ENCODE assay signal across 8 mouse cellular contexts in the genomic region with DNA sequence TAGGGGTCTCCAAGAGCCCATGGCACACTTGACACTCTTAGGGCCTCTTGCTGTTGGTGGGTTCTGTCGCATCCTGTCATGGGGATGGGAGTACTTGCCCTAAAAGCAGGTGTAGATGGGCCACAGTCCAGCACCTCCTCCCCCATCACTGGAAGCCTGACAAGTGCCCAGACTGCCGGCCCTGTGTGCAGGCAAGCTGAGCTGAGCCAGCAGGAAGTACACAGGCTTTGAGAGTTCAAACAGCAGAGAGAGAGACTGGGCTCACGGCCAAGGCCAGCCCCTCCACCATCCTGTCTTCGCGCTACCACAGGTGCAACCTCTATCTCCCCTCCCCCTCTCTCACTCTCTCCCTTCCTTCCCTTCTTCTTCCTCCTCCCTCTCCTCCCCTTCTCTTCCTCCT. TPM values are rescaled to one million over a fixed set of nuclear protein-coding genes. Genes with fewer than 3 reads are reported as not detected.
DNase-seq lines count a peak whose midpoint lies in the region; ATAC-seq and TF ChIP-seq lines count a peak whose summit lies in the region.

No protein-coding gene starts in this region.

- TF ChIP-seq CTCF in intestine, postnatal 0 days (IDR thresholded peaks at IDR 0.05; ENCODE audit: low read depth) = no peak
- no peak for TF ChIP-seq CTCF in lung, embryonic 14.5 days (IDR thresholded peaks at IDR 0.05; ENCODE audit: low read depth)

- ATAC-seq in forebrain, embryonic 14.5 days = 0 out of 2 replicates have a peak, but pooled peaks have one; percentile 26
- ATAC-seq in forebrain, embryonic 15.5 days (replicated peaks) = no peak
- ATAC-seq in intestine, postnatal 0 days = peak; percentile 64
- peak; percentile 91 for ATAC-seq in lung, embryonic 14.5 days (ENCODE audit: insufficient read depth)
- no peak for ATAC-seq in midbrain, embryonic 15.5 days (replicated peaks)

- H3K4me2 ChIP-seq in forebrain, embryonic 14.5 days (ENCODE audit: low read length) = no peak overlapping the region
- H3K4me2 ChIP-seq in forebrain, embryonic 15.5 days (replicated peaks) = no peak overlapping the region
- H3K4me2 ChIP-seq in intestine, postnatal 0 days (replicated peaks; ENCODE audit: low read depth) = no peak overlapping the region
- H3K4me2 ChIP-seq in lung, embryonic 14.5 days = no peak overlapping the region
- H3K4me2 ChIP-seq in midbrain, embryonic 15.5 days = no peak overlapping the region

- H3K27me3 ChIP-seq in forebrain, embryonic 14.5 days (replicated peaks; ENCODE audit: control insufficient read depth, insufficient read depth, low read length) = no peaks in the 10 kb centered on the region
- no peaks in the 10 kb centered on the region for H3K27me3 ChIP-seq in forebrain, embryonic 15.5 days
- H3K27me3 ChIP-seq in intestine, postnatal 0 days (replicated peaks; ENCODE audit: control insufficient read depth, insufficient read depth, low read length) = no peaks in the 10 kb centered on the region
- H3K27me3 ChIP-seq in lung, embryonic 14.5 days (ENCODE audit: insufficient read depth, low read length) = no peaks in the 10 kb centered on the region
- H3K27me3 ChIP-seq in midbrain, embryonic 15.5 days (replicated peaks) = no peaks in the 10 kb centered on the region

- 32% methylated on average over 5 of the region's 5 CpGs for WGBS in forebrain, embryonic 14.5 days
- WGBS in forebrain, embryonic 15.5 days = 35% methylated on average over 5 of the region's 5 CpGs
- 8% methylated on average over 5 of the region's 5 CpGs for WGBS in intestine, postnatal 0 days
- 9% methylated on average over 5 of the region's 5 CpGs for WGBS in lung, embryonic 14.5 days
- 52% methylated on average over 5 of the region's 5 CpGs for WGBS in midbrain, embryonic 15.5 days

- no peaks in the 10 kb centered on the region for H3K36me3 ChIP-seq in forebrain, embryonic 14.5 days (ENCODE audit: control insufficient read depth, insufficient read depth, low read length)
- no peaks in the 10 kb centered on the region for H3K36me3 ChIP-seq in forebrain, embryonic 15.5 days
- H3K36me3 ChIP-seq in intestine, postnatal 0 days (ENCODE audit: control insufficient read depth, insufficient read depth) = no peaks in the 10 kb centered on the region
- H3K36me3 ChIP-seq in lung, embryonic 14.5 days (ENCODE audit: insufficient read depth) = no peaks in the 10 kb centered on the region
- no peaks in the 10 kb centered on the region for H3K36me3 ChIP-seq in midbrain, embryonic 15.5 days (replicated peaks)

- H3K9me3 ChIP-seq in forebrain, embryonic 14.5 days (replicated peaks; ENCODE audit: control insufficient read depth, low read length) = no peaks in the 10 kb centered on the region
- no peaks in the 10 kb centered on the region for H3K9me3 ChIP-seq in forebrain, embryonic 15.5 days
- H3K9me3 ChIP-seq in intestine, postnatal 0 days (ENCODE audit: control insufficient read depth) = no peaks in the 10 kb centered on the region
- no peaks in the 10 kb centered on the region for H3K9me3 ChIP-seq in lung, embryonic 14.5 days (ENCODE audit: low read depth, low read length)
- no peaks in the 10 kb centered on the region for H3K9me3 ChIP-seq in midbrain, embryonic 15.5 days

- H3K4me1 ChIP-seq in forebrain, embryonic 14.5 days (ENCODE audit: control insufficient read depth, insufficient read depth, low read length) = no peaks in the 10 kb centered on the region
- peaks cover 5% of the 10 kb centered on the region; the same call in 1 of the 2 replicates for H3K4me1 ChIP-seq in forebrain, embryonic 15.5 days
- 0 out of 2 replicates have a peak, but pooled peaks cover 2% of the 10 kb centered on the region for H3K4me1 ChIP-seq in intestine, postnatal 0 days (replicated peaks; ENCODE audit: control insufficient read depth, insufficient read depth, low read length)
- no peaks in the 10 kb centered on the region; the same call in 1 of the 2 replicates for H3K4me1 ChIP-seq in lung, embryonic 14.5 days (ENCODE audit: insufficient read depth)
- H3K4me1 ChIP-seq in midbrain, embryonic 15.5 days = no peaks in the 10 kb centered on the region

- no peak overlapping the region for H3K4me3 ChIP-seq in forebrain, embryonic 14.5 days (ENCODE audit: low read depth, low read length)
- no peak overlapping the region for H3K4me3 ChIP-seq in forebrain, embryonic 15.5 days
- H3K4me3 ChIP-seq in intestine, postnatal 0 days (ENCODE audit: low read depth, low read length) = no peak overlapping the region
- no peak overlapping the region for H3K4me3 ChIP-seq in lung, embryonic 14.5 days (ENCODE audit: low read depth, low read length)
- no peak overlapping the region for H3K4me3 ChIP-seq in midbrain, embryonic 15.5 days

- no peak overlapping the region for H3K27ac ChIP-seq in forebrain, embryonic 14.5 days (ENCODE audit: low read depth, low read length)
- H3K27ac ChIP-seq in forebrain, embryonic 15.5 days (replicated peaks) = no peak overlapping the region
- no peak overlapping the region for H3K27ac ChIP-seq in intestine, postnatal 0 days (ENCODE audit: low read depth, low read length)
- peak overlapping the region; percentile 48 for H3K27ac ChIP-seq in lung, embryonic 14.5 days (ENCODE audit: low read depth)
- no peak overlapping the region for H3K27ac ChIP-seq in midbrain, embryonic 15.5 days

- H3K9ac ChIP-seq in forebrain, embryonic 14.5 days (ENCODE audit: low read length) = no peak overlapping the region
- no peak overlapping the region for H3K9ac ChIP-seq in forebrain, embryonic 15.5 days (replicated peaks)
- no peak overlapping the region for H3K9ac ChIP-seq in intestine, postnatal 0 days (ENCODE audit: low read depth, low read length)
- H3K9ac ChIP-seq in lung, embryonic 14.5 days = no peak overlapping the region
- H3K9ac ChIP-seq in midbrain, embryonic 15.5 days = no peak overlapping the region

- DNase-seq in forebrain, embryonic 14.5 days (ENCODE audit: low spot score) = peak; percentile 29
- DNase-seq in adrenal gland, postnatal 25 days = peak; percentile 48
- DNase-seq in lung, embryonic 14.5 days = peak; percentile 86
- DNase-seq in testis, postnatal 10 days (ENCODE audit: low spot score) = peak; percentile 56
- DNase-seq in c-Kit-positive CD71-positive TER-119-positive erythroid progenitor cells, embryonic 14.5 days (ENCODE audit: low spot score) = no peak

RNA-seq across cellular contexts. Expression of a gene that starts 26.2 kb away (rescaled TPM):
- polyA plus RNA-seq in forebrain, embryonic 14.5 days (2014; fragmentation: Nextera tagmentation; extraction: Ambion mirVana) = 0.20 and 0.23 TPM in 2 replicates
- polyA plus RNA-seq in forebrain, embryonic 15.5 days (2015; fragmentation: Nextera tagmentation; extraction: Ambion mirVana) = 0.45 and 0.47 TPM in 2 replicates
- 16.3 and 19.8 TPM in 2 replicates for total RNA-seq in adrenal gland, postnatal 25 days (2021)
- polyA plus RNA-seq in intestine, postnatal 0 days (2015; fragmentation: Nextera tagmentation; extraction: Ambion mirVana) = 1.7 and 2.1 TPM in 2 replicates
- polyA plus RNA-seq in lung, embryonic 14.5 days (2014; fragmentation: Nextera tagmentation; extraction: Ambion mirVana) = 1.3 and 1.6 TPM in 2 replicates
- 0.56 and 0.68 TPM in 2 replicates for polyA plus RNA-seq in midbrain, embryonic 15.5 days (2015; fragmentation: Nextera tagmentation; extraction: Ambion mirVana)

Comparison
In these comparisons a context has a peak if more than half of its experiments do, and no peak if none do; other contexts are left out.
1. ATAC-seq: peak in forebrain, embryonic 14.5 days (single experiment), intestine, postnatal 0 days (single experiment) and lung, embryonic 14.5 days (single experiment); none in forebrain, embryonic 15.5 days (single experiment) and midbrain, embryonic 15.5 days (single experiment).